Mouse (Mus musculus) NIH3T3 (cell line): Measurements from ENCODE around the gene Olfr441.
"Not testable (repeated sequence)": the region's sequence is repeated elsewhere in the genome, so short reads cannot be mapped to it uniquely, and the experiment has no call there.

ENCODE experiments used
- DNase-seq: peaks from one replicate; pipeline ENCODE4 v3.0.0-alpha.2; 2012; ENCODE audit warnings: low read depth

The Olfr441 gene

GRCm38 (mm10) chr6:43106069-43106468, at the start of gene Olfr441:
TSS of gene Olfr441 (plus strand) at chr6:43106369.
- DNase-seq = not testable (repeated sequence)

GRCm38 (mm10) chr6:43078750-43079149, 27.4 kb upstream of the Olfr441 start:
- DNase-seq = peak; percentile 56

- not testable (repeated sequence) for DNase-seq
These were observed 24.8 kb upstream of the Olfr441 start for GRCm38 (mm10) chr6:43081405-43081804.

- DNase-seq = not testable (repeated sequence)
These were observed 40.1 kb downstream of the Olfr441 start, which contains the start of gene Olfr237-ps1 for GRCm38 (mm10) chr6:43146267-43146666. TSS of gene Olfr237-ps1 (plus strand) at chr6:43146567.

GRCm38 (mm10) chr6:43159502-43159901, 53.3 kb downstream of the Olfr441 start:
- DNase-seq = no peak

GRCm38 (mm10) chr6:43162982-43163381, 56.8 kb downstream of the Olfr441 start, which contains the start of gene Olfr437:
TSS of gene Olfr437 (plus strand) at chr6:43163282.
- no peak for DNase-seq

- no peak for DNase-seq
These were observed 61.1 kb downstream of the Olfr441 start for GRCm38 (mm10) chr6:43167246-43167645.
